Mouse (Mus musculus) frontal cortex, postnatal 36 days (tissue): ENCODE results near the gene H2-M10.1.
"Not testable (repeated sequence)": the region's sequence is repeated elsewhere in the genome, so short reads cannot be mapped to it uniquely, and the experiment has no call there.

Experiments used
- DNase-seq, 2 experiments: peaks; one replicate each; pipeline ENCODE4 v3.0.0; 2022; ENCODE audit warnings: low spot score in 2 of 2

H2-M10.1 gene

DNA sequence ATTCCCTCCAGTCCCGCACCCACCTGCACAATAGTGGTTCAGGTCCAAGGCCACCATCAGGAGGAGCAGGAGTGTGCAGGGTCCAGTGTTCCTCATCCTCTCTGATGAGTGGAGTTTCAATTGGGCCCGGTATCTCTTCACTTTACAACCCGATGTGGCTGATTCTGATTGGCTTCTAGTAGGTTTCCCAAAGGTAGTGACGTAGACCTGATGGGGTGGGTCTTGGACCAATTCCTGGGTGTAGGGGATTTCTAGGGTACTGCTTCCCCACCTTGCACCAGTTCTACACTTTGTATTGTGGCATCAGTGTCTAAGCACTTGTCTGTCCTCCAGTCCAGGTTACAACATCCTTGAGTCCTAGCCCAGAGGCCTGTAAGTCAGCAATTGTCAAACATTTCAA lies at the start of gene H2-M10.1:
H2-M10.1 (minus strand) TSS at position 101 of the 400 bp plus-strand sequence.
- no peak for DNase-seq

DNA sequence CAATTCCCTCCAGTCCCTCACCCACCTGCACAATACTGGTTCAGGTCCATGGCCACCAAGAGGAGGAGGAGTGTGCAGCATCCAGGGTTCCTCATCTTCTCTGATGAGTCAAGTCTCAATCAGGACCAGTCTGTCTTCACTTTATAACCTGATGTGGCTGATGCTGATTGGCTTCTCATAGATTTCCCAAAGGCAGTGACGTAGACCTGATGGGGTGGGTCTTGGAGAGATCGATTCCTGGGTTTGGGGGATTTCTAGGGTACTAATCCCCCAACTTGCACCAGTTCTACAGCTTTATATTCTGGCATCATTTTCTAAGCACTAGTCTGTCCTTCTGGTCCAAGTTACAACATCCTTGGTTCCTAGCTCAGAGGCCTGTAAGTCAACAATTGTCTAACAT lies 42.4 kb upstream of the H2-M10.1 start, which contains the start of gene H2-M10.3:
H2-M10.3 (minus strand) TSS at position 101 of the 400 bp plus-strand sequence.
- DNase-seq = not testable (repeated sequence)

DNA sequence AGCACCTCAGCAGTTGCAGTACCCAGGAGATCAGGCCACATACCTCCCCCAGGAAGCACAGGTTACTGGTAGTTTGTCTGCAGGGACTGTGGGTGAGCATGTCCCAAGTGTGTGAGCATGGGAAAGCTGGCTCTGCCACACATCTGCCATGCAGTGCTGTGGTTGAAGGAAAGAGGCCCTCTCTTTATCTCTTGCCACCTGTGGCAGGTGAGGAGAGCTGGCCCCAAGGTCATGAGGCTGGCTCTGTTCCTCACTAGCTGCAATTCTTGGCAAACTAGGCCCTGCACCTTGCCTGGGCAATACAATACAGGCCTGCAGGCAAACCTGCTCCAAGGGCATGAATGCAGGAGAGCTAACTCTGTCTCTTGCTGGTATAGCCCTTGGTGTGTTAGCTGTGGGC lies 36.4 kb upstream of the H2-M10.1 start:
- not testable (repeated sequence) for DNase-seq

DNA sequence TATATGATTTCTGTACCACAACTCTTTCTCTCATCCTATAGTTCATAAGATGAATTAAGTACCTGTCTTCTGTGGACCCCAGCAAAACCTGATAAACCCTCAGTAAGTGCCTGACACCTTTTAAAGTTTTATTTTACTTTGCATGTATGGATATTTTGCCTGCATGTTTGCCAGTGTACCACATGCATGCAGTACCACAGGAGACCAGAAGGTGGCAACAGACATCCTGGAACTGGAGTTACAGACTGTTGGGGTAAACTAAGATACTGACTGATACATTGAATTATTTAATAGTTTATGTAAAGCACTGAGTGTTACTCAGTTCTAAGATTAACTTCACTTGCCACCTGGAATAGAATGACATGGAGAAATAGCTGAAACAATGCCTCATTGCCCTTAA lies 31.6 kb upstream of the H2-M10.1 start:
- DNase-seq = peak; percentile 48 to 63

DNA sequence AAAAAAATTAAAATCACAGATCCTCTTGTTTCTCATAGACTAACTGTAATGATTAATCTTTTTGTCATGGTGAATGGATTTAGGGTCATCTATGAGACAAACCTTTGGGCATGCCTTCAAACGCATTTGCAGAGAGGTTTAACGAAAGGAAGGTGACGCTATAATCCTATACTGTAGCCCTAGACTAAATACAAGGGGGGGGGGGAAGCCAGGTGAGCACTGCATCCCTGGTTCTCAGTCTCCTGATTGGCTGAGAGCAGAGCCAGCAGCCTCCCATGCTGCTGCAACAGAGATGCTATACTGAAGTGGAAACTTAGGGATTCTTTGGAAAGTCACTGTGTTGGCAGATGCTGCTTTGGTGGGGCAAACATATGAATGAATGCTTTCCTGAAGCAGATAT lies 29.8 kb upstream of the H2-M10.1 start:
- DNase-seq = no peak

DNA sequence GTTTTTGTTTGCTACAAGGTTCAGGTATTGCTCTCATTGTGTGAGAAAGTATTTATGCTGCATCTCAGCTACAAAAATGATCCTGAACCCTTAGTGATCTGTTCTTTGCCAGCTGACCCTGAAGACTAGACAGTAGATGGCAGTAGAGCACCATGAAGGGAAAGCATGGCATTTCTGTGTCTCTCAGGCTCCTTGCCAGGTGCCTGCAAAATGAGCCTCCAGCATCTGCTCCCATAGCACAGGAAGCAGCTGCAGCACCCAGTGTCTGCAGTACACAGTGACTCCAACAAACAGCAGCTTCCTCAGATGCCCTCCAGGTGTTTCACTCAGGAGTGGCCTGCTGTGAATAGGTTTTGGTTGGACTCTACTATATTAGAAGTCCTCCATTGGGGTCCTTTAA lies 29.4 kb upstream of the H2-M10.1 start:
- DNase-seq = peak; percentile 53 to 84

DNA sequence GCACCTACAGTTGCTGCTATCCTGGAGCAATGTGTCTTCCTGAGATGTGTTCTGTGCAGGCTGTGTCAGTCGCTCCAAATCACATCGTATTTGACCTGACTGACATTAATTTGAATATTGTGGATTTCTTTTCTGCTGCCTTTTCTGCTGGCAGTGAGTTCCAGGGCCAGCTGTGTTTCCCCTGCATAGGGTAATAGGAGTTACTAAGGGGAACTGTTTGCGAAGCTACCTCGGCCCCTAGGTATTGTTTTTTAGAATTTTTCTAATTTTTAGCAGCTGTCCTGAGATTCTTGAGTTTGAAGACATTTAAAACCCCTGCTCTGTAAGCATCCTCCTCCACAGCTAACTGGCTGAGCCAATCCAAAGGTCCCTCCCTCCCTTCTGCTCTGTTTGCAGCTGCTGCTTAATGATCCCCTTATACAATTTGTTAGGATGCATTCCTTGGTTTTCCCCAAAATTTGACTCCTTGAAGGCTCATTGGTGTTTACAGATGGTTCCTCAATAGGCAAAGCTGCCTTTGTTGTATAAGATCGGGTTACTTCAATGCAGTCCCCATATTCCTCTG lies 10.2 kb downstream of the H2-M10.1 start:
- DNase-seq = no peak

DNA sequence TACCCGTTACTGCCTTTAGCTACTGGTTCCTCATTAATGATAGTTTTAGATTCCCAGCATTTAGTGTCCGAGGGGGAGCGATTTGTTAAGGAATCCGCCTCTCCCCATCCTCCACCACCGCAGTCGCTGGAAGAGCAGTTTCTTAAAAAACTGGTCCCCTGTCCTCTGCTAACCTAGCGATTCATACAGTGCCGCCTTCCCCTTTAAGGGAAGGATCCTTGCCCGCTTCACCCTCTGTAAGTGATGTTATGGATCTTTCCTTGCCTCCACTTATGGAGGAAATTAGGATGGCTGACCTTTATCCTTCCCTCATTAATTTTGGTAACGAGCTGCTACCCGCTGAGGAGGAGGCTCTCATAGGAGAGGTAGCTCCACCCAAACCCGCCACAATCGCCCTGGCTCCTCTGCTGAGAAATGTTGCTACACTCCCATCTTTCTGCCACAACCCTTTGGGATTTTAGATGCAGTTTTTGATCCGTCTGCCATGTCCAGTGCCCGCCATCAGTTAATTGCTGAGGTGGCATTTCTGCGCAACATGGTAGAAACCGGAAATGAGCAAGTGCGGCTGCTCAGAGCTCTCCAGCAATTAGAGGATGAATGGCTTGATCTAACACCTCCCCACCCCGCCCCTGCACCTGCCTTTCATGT lies 10.8 kb downstream of the H2-M10.1 start:
- DNase-seq = peak; percentile 75 to 86

DNA sequence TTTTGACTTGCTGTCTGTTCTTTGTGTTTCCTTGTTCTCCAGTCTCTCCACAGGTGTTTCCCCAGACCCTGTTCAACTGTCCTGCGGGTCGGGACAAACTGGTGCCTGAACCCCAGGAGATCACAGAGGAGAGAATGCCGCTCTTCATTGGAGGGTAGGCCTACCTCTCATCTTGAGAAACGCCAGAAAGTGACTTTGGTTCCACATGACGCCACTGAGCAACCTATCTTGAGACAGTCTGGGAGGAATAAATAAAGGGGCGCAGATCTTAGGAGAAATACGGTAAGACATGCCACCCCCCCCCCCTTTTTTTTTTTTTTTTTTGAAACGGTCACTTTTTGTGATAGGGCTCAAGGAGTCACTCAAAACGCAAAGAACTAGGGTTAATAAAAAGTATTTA lies 11.4 kb downstream of the H2-M10.1 start:
- peak; percentile 14 to 18 for DNase-seq

DNA sequence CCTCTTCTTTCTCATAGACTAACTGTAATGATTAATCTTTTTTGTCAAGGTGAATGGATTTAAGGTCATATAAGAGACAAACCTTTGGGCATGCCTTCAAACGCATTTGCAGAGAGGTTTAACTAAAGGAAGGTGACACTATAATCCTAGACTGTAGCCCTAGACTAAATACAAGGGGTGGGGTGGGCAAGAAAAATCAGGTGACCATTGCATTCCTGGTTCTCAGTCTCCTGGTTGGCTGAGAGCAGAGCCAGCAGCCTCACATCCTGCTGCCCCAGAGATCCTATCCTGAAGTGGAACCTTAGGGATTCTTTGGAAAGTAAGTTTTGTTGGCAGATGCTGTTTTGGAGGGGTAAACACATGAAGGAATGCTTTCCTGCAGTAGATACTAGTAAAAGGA lies 16.7 kb downstream of the H2-M10.1 start:
- DNase-seq = no peak

DNA sequence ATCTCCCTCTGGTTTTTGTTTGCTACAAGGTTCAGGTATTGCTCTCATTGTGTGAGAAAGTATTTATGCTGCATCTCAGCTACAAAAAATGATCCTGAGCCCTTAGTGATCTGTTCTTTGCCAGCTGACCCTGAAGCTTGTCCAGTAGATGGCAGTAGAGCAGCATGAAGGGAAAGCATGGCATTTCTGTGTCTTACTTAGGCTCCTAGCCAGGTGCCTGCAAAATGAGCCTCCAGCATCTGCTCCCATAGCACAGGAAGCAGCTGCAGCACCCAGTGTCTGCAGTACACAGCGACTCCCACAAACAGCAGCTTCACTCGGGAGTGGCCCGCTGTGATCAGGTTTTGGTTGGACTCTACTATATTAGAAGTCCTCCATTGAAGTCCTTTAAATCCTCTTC lies 17.1 kb downstream of the H2-M10.1 start:
- DNase-seq = peak; percentile 43 to 81

DNA sequence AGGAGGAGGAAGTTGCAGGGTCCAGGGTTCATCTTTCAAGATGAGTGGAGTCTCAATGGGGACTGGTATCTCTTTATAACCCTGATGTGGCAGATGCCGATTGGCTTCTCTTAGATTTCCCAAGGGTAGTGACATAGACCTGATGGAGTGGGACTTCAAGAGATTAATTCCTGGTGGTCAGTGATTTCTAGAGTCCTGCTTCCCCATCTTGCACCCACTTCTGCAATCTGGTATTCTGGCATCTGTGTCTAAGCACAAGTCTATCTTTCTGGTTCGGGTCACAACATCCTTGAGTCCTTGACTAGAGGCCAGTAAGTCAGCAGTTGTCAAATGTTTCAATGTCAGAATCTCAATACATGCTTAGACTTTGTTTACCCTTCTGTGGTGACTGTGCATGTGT lies 39.6 kb downstream of the H2-M10.1 start, which contains the start of gene H2-M10.2:
H2-M10.2 (minus strand) TSS at position 101 of the 400 bp plus-strand sequence.
- no peak for DNase-seq

DNA sequence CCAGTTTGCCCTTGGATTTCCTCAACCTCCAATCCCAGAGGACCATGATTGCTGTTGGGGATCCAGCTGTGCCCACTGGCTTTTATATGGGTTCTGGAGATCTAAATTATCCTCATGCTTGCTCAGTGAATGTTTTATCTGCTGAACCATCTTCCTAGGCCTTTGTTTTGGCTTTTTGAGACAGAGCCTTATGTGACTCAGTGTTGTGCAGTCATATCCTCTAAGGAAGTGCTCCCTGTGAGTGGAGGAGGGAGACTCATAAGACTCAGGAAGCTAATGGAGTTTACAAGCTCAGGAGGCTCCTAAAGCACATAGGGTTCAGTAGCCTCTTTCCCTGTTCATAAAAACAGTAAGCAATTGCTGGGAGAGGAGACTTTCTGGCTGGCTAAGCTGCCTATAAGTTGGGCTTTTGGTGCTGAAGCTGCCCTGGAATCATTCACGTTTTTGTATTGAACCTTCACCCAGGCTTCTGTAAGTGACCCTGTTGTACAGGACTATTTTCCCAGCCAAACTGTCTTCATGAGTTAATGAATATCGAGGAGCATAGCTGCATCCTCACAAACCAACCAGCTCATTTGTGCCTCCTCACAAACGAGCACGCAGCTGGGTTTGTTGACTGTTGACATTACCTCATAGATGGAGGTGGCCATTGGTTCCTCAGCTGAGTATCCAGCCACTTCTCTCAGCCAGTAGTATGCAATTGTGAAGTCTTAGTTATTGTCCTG lies 44.3 kb downstream of the H2-M10.1 start:
- DNase-seq = no peak

DNA sequence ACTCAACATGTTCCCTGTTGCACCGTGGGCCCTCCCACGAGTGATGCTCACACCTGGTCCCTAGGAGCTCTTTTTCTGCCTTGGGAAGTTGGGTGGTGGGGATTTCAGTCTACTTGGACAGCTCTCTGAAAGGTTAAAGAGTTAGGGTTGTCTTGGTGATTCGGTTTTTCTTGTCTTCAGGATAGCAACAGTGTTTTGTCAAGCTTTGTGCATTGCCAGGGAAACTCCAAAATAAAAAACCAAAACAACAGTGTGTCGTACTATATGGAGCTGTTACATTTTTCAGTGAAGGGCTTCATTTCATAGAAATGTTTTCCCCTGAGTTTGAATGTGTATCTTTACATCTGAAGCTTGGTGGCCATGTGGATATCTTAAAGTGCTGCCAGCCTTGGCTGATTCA lies 51.2 kb downstream of the H2-M10.1 start:
- DNase-seq = no peak

DNA sequence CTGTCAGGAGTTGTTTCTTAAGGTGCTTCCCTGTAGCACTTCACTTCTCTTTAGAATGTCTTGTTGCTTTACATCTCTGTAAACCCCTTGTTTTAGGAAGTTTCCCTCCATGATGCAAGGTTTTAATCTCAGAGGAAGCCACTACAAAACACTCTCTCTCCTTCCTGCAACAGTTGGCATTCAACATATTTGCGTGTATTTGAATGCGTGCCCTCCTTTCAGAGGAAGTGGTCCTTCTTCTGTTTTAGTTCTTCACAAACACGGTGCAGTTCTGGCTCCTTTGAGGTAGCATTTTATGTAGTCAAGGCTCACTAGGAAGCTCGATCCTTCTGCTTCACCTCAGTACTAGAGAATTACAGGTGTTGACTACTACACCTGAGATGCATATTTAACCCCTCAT lies 52.2 kb downstream of the H2-M10.1 start:
- DNase-seq = no peak
